Mouse (Mus musculus) kidney, adult 11 months (tissue): ENCODE results near the gene Gm49369.

ENCODE experiments used
- DNase-seq: peaks from one replicate; pipeline ENCODE4 v3.0.0; 2022

Gene Gm49369

DNA sequence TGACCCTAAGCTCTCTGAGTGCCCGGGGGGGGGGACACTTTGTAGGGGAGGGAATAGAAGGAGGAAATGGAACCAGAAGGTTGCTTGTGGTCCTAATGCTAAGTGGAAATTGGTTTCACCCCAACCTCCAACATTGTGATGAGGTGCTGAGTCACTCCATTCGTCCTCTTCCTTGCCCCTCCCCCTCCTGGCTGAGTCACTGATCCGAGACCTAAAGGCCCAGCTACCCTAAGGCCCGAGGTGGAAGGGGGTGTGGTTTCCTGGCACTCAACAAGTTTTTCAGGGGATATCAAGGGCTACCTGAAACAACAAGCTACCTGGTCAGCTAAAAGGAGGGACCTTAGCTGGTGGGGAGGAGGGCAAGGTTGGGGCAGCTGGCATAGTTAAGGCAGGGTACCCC, 10.7 kb upstream of the Gm49369 start:
- peak; percentile 60 for DNase-seq

DNA sequence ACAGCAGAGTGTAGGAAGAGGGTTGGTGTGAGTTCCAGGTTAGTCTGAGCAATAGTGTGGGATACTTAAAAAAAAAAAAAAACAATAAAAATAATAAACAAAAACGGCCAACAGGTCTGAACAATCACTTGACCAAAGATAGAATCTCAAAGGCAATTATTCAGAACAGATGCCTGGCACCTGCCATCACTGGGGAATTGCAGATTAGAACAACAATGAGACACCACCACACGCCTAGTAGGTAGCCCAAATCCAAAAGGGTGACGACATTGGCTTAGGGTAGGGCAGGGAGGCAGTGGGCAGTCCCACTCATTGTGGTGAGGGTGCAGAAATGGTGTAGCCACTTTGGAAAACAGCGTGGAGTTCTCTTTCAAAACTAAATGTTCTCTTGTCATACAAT, 9.1 kb upstream of the Gm49369 start:
- DNase-seq, result no peak

DNA sequence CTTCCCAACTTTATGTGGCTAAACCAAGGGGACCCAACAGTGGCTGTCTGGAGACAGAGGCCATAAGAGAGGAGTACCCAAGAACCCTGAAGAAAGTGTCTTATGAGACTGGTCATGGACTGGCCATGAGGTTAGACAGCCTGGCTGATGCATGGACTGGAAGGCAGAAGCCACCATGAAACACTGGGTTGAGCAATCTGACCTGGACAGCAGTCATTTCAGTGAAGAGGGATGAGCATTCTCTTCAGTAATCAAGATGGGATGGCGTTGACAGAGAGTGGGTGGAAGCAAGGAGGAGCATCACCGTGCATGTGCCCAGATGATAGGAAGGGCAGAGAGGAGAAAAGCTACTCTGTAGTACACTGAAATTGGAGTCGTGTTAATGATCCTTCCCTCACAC, 8.6 kb upstream of the Gm49369 start:
- DNase-seq, result no peak

DNA sequence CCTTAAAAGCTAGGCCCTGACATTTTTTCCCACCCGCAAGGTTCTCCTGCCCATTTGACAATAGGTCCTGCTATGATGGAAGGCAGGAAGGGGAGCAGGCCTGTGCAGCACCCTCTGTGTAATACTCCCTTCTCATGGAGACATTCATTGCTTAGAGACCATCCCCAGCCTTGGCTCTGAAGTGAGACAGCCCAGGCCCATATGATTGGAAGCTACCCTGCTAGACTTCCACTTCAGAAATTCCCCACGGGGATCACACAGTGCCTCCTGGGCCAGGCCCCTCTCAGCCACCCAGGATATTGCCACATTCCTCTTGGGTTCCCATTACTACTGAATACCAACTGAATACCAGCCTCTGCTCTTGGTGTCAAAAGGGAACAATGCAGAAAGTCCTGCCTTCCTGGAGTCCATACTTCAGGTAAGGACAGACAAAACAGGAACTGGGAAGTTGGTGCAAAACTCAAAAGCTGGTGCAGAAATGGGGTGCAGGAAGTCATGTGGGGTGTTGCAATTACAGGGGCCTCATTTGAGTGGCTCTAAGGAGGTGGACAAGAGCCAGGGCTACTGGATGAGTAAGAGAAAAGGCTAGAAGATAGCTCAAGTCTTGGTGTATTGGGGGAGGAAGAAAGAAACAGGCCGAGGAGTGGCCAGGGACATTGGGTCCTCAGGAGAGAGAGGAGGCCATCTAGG, 7.6 kb upstream of the Gm49369 start:
- DNase-seq, result no peak

DNA sequence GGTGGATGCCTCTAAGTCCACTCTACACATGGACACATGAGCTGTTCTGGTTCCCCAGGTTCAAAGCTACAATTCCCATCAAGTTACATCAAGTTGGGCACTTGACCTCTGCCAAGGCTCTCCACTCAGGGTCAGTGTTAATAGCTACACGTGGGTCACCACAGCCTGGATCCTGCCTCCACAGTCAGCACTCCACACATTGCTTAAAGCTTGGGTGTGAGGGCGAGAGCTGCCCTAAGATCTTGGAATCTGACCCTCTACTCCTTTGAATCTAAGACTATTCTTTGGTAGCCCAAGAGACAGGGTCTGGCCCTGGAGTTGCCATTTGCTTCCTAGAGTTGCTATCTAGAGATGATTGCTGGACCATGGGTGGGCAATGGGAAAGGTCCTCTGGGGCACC, 6.3 kb upstream of the Gm49369 start:
- no peak for DNase-seq

DNA sequence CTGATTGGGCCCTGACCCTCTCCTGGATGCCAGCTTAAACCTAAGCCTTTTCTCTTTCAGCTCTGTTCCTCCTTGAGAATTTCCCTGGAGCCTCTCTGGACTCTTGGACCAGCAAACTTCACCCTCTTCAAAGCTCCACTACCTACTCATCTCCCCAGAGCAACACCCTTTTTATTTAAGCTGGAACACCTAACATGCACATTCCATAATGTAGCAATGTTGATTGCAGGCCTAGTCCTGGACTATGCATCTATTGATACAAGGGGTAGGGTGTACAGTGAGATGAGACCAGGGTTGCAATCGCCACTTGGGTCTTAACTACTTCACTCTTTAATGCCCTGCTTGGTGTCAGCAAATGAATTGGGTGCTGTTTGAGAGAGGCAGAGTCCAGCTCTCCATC, 5.7 kb upstream of the Gm49369 start:
- no peak for DNase-seq

DNA sequence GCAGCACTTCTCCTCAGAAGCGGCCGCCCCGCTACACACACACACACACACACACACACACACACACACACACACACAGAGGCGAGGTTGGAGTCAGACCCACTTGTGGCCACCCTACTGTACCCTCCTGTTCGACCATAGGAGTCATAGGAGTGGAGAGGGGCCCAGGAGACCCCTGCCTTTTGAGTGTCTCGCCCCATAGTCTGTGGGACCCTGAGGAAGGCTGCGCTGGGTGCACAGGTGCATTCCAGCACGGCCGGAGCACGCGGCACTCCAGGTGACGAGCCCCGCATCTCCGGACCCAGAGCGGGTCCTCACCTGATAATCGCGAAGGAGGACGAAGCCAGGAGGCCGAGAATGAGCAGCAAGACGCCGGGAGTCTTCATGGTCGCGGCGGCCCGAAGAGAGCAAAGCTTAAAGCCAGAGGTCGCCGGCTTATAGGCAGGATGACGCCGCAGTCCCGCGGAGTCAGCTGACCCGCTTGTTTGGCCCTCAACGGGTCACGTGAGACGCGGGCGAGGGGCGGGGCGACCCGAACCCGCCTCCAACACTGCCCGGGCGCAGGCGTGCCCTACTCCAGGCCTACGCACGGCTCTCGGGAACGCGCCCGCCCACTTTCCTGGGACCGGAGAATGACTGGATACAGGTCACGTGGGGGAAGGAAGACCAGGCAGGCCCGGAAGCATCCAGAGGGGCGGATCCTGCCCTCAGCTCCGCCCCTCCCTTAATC, 5.1 kb upstream of the Gm49369 start, which contains the start of gene Ctsd:
Gene Ctsd (minus strand): TSS at position 620 of the 730 bp plus-strand sequence.
- DNase-seq, result peak; percentile 99

DNA sequence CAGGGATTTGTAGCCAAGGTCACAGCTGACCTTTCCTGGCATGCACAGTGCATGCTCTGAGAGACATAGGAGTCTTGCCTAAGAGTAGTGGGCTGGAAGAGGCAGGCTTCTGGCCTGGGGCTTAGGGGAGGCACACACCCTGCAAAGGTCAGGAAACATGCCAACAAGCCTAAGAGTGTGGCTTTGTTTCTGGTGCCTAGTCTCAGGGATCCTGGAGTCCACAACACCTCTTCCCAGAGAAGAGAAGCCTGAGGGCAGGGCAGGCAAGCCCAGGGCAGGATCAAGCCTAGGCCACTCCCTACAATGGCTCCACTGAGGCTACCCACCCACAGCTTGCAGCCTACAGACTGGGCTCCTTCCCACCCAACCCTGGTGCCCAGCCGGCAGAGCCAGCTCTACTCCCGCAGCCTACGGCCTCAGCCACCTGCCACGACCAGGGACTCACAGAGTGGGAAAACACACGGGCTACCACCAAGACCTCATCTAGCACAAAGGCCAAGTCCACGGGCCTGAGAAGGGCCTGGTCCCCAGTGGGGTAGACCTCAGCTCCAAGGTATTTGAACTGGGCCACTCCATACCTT, 4.2 kb upstream of the Gm49369 start:
- peak; percentile 47 for DNase-seq

DNA sequence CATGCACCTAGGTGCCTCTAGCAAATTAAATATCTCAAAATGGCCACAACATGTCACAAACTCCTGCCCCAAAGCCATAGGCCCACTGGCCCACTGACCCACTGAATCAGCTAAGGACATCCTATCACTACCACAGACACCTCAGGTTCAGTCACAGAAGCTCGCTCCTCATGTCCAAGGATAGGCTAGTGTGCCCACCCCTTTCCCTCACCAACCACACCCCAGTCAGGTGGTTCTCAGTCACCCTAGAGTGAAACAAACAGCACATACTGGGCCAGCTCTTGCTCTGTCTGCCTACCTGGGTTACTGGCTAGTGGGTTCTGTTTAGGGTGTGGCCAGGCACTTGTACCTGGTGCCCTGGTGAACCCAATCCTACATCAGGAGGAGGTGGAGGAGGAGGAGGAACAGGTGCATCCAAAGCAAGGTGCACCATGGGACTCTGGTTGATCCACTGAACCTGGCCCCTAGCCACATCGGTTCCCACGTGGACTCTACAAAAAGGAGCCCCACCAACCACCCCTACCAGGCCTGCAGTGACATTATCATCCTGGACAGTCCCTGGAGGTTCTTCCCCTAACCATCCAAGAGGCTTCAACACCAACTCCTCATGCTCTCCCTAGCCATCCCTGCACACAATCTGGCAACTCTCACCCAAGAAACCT, 3.4 kb upstream of the Gm49369 start:
- no peak for DNase-seq

DNA sequence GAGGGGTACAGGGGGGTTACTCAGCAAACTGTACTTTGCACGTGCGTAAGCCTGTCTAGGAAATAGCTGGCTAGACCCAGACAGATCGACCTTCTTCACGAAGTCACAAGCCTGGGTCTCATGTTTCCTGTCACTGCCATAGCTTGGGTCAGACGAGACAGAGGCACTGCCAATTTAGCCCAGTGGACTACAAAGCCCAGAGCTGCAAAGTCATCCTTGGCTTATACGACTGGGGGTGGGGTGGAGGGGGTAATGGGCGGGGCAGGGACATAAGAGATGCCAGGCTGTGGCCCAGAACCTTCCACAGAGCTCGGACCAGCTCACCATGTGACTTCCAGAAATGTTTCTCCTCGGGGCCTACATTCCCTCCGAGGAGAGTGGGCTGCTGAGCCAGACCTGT, 1.8 kb upstream of the Gm49369 start:
- DNase-seq, result no peak

DNA sequence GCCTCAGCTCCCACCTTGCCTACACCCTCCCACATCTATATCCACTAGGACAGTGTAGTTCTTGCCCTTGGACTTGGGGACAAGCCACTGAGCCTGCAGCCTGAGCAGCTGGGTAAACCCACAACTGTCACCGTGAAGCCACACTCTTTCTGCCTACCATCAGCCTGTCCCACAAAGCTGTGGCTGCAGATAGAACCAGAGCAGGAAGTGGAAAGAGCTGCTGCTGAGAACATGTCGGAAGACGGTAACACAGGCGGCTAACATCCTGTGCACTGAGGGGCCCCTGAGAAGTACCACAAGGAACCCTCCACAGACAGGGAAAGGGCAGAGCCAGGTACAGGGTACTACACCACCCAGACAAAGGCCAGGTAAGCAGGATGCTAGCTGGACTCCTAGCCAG, 1.3 kb downstream of the Gm49369 start:
- DNase-seq, result no peak

DNA sequence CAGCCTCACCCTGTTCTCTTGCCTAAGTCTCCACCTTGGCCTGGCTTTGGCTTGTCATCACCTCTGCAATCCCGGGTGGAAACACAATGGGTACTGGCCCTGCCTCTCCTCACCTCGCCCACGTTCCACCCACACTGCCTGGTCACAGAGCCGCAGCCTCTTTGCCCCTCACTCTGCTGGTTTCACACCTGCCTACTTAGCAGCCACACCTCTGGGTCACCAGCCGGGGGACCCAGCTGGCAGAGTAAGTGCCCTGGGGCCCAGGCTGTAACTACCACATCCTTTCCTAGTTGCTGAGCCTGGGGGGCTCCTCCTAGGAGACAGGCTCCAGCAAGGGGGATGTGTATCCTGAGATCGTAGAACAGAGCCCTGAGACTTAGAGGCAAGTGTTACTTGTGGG, 3.3 kb downstream of the Gm49369 start:
- DNase-seq, result no peak

DNA sequence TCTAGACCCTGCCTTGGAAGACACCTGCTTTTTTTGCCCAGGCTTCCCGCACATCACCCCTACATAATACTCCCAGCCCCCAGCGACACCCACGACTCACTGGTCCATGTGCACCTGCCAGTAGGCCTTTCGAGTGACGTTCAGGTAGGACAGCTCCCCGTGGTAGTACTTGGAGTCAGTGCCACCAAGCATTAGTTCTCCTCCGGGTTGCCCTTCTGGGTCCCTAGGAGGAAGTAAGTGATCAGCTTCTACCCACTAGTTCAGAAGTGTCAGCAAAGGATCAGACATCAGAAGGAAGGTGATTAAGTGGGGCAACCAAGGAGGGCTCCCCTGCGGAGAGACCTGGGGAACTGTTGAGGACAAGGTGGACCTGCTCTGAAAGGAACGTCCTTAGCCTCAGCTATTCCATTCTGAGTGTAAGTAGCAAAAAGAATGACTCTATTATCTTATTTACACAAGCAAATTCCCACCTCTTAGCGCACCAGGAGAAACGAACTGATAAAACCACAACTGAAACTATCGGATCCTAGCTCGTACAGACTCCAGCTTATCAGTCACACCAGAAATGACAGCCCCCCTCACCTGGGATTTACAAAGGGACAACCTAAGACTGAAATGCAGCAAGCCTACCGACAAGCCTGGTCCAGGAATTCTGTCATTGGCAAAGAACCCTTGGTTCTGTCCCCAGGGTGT, 5.1 kb downstream of the Gm49369 start:
- DNase-seq, result no peak

DNA sequence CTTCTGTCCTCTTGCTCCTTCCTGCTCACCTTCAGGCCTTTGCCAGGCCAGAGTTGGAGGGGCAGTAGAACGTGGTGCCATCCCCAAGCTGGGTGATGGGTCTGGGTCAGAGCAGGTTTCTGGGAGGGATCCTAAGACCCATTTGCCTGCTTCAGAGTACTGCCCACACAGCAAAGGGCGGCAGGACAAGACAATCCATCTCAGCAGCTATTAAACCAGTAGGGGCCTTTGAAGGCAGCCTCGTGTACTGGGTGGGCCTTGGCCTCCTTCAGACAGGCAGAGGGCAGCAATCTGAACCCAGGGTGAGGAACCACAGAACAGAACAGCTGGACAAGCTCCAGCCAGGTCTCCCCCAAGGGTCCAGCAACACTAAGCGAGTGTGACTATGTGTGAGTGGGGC, 6.4 kb downstream of the Gm49369 start:
- no peak for DNase-seq

DNA sequence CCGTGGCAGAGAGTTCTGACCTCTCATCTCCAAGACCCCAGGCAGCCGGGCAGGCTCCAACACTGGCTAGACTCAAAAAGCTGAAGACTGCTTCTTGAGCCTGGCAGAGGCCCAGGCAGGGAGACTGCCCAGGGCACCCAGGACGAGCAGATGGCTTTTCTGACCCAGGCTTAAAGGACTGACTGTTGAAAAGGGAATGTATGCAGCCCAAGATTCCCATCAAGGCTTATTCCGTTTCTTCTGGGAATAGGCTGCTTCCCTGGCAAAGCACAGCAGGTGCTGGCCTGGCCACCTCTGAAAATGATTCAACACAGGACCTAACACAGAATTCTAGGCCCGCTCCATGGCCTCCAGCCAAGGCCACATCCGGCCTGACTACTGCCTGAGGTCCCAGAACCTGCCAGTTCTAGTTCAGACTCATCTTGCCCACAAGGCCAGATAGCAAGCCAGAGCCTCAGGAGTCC, 7.2 kb downstream of the Gm49369 start:
- peak; percentile 48 for DNase-seq

DNA sequence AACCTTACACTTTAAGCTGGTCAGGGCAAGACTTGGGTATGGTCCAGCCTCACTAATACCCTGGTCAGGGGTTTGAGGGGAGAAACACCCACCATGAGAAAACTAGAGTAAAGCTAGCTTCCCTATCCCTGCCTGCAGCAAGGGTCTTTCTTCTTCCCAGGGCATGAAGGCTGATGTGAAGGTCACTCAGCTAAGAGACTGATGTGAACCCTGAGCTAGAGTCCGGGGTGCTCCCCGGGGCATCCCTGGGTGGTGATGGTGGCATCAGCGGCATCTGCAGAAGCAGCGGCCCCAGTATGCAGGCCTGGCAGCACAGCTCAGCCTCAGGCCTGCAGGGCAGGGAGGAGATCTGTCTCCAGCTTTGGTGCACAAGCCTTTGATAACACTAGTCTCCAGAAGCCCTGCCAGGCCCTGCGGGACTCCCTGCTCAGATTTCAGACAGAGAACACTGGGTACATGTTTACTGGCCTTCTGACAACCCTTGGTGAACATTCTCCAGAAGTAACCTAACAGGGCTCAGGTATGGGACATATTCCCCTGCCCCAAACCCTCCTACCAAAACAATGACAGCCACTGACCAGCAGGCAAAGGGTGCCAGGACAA, 8.0 kb downstream of the Gm49369 start:
- DNase-seq, result no peak

DNA sequence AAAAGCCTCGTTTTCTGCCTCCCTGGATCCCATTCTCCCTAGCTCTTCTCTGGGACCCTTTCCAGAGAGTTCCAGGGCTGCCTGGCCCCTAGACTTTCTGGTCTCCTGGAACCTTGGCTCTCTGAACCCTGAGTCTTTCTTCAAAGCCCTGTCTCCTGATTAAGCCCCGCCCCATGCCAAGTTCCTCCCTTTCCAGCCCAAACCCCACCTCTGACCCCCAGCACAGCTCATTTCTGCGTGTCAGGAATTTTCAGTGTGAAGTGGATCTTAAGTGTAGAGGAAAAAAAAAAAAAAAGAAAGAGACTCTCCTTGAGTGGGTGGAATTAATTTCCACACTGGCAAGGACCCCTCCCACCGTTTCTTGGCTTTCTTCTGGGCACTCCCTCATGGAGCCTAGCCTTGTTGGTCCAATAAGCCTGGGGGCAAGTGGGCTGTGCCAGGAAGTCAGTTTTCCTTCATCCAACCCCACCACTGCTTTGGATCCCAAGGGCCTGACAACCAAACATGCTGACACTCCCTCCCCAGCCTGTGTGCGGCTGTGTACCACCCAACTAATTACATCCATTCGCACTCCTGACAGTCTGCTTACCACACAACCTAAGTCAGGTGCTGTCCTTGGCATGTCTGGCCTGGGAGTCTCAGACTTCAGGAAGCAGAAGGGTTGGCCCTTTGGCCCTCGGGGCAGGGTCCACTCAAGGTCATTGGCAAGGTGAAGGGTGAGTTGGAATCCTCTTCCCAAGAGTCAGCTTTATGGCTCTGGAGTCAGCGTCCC, 8.6 kb downstream of the Gm49369 start, which contains the start of gene Ifitm10:
Gene Ifitm10 (minus strand): TSS at position 113 of the 772 bp plus-strand sequence.
- peak; percentile 48 for DNase-seq

DNA sequence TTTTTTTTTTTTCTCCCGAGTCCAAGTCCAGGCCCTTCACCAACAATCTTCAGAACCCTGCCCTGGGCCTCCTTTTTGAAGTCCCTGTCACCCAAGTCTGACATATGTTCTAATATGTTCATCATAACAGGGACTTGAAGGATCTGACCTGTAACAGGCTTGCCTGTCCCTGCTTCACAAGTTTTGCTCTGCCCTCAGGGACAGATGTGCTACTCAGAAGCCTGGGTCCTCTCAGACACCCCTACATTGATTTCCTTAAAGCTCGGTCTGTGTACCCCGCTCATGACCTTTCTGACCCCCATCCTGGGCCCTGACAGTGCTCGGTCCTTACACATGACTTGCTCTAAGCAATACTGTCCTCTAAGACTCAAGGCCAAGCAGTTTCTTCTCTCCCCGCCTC, 9.4 kb downstream of the Gm49369 start:
- DNase-seq, result no peak

DNA sequence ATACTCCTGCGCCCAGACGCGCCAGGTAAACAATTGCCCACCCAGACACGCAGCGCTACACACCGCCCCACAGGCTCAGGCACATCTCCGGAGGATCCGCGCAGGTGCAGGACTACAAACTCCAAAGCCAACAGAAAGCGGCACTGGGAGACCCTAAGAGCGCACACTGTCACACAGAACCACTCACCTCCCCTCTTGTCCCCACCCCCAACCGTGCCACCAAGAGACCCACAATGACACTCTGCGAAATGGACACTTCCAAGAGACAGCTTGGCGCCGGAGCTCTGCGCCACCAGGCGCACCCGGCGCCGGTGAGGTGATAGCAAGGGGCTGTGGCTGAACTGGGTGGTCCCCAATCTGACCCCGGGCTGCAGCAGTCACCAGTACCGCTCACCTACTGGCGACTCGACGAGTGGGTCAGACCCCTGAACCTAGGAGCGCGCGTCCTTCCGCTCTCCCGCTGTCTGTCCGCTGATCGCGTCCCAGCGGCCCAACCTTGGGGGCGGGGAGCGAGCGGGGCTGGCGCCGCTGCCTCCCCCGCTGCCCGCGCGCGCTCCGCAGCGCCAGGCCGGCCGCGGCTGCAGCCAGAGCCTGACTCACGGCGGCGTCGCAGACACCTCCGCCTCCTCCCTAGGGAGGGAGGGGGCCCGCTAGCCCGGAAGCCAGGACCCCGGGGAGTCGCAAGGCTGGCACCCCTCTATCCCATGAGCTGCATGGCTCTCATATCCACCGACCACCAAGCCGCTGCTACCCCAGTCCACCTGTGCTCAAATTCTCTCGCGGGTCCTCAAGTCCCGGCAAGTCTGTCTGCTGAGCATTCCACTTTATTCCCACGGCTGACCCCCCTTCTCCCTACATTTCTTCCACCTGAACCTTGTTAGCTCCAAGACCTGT, 10.5 kb downstream of the Gm49369 start:
- peak; percentile 19 for DNase-seq

DNA sequence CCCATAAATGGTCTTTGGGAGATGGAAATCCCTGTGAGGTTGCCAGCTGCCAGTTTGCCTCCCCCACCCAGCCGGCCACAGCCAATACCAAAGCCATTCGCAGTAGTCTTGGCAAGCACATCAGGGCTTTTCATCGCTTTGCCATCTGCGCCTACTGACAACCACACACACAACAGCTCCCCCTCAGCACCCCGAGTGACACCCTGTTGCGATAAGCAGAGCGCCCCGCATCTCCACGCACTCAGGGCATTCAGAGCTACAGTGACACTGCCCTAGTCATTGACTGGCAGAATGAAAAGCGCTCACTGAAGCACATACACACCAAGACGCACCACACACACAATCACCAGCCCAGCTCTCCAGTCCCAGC, 11.1 kb downstream of the Gm49369 start:
- no peak for DNase-seq

DNA sequence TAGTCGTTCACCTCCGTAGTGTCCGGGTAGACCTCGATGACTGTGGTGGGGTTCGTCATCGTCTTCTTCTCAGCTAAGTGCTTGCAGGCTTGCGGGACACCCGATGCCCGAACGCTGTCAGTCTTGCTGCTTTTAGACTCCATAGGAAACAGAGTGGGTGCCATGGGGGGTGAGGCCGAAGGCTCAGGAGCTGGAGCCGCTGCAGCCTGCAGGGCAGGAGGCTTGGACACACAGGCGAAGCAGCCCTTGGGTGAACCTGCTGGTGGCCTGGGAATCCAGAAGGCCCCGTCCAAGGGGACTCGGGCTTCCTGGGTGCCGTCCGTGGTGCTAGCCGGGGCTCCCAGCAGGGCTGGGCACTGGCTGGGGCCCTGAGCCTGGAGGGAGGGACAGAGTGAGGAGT, 11.5 kb downstream of the Gm49369 start:
- no peak for DNase-seq
